Mouse (Mus musculus): Measurements from ENCODE around the gene Zranb1.

Zranb1 gene

GRCm38 (mm10) chr7:132999061-132999460 lies 68.1 kb downstream of the Zranb1 start:
- no peak for DNase-seq (ENCODE audit: low read depth, low spot score)

GRCm38 (mm10) chr7:133001388-133001787 lies 70.4 kb downstream of the Zranb1 start:
- DNase-seq (ENCODE audit: low read depth, low spot score) = no peak

- DNase-seq (ENCODE audit: low read depth, low spot score) = no peak
Measured at GRCm38 (mm10) chr7:133002271-133002670, 71.3 kb downstream of the Zranb1 start.

GRCm38 (mm10) chr7:133003421-133003820 lies 72.5 kb downstream of the Zranb1 start:
- DNase-seq (ENCODE audit: low read depth, low spot score) = peak; percentile 71

GRCm38 (mm10) chr7:133005772-133006171 lies 74.8 kb downstream of the Zranb1 start:
- no peak for DNase-seq (ENCODE audit: low read depth, low spot score)

GRCm38 (mm10) chr7:133007343-133007742 lies 76.4 kb downstream of the Zranb1 start:
- DNase-seq (ENCODE audit: low read depth, low spot score) = no peak

GRCm38 (mm10) chr7:133008663-133009062 lies 77.7 kb downstream of the Zranb1 start:
- DNase-seq (ENCODE audit: low read depth, low spot score) = no peak

- no peak for DNase-seq (ENCODE audit: low read depth, low spot score)
Measured at GRCm38 (mm10) chr7:133009676-133010075, 78.7 kb downstream of the Zranb1 start.

- no peak for DNase-seq (ENCODE audit: low read depth, low spot score)
Measured at GRCm38 (mm10) chr7:133010477-133010876, 79.5 kb downstream of the Zranb1 start.

GRCm38 (mm10) chr7:133011191-133011590 lies 80.2 kb downstream of the Zranb1 start:
- no peak for DNase-seq (ENCODE audit: low read depth, low spot score)

GRCm38 (mm10) chr7:133011611-133012010 lies 80.7 kb downstream of the Zranb1 start:
- DNase-seq (ENCODE audit: low read depth, low spot score) = peak; percentile 80

- peak; percentile 68 for DNase-seq (ENCODE audit: low read depth, low spot score)
Measured at GRCm38 (mm10) chr7:133012637-133013366, 81.9 kb downstream of the Zranb1 start.

- DNase-seq (ENCODE audit: low read depth, low spot score) = no peak
Measured at GRCm38 (mm10) chr7:133013923-133014322, 83.0 kb downstream of the Zranb1 start.

GRCm38 (mm10) chr7:133014631-133015030 lies 83.7 kb downstream of the Zranb1 start:
- no peak for DNase-seq (ENCODE audit: low read depth, low spot score)

- DNase-seq (ENCODE audit: low read depth, low spot score) = peak; percentile 83
Measured at GRCm38 (mm10) chr7:133015416-133016070, 84.6 kb downstream of the Zranb1 start.

- no peak for DNase-seq (ENCODE audit: low read depth, low spot score)
Measured at GRCm38 (mm10) chr7:133018961-133019360, 88.0 kb downstream of the Zranb1 start.

GRCm38 (mm10) chr7:133019481-133020020 lies 88.6 kb downstream of the Zranb1 start:
- no peak for DNase-seq (ENCODE audit: low read depth, low spot score)

GRCm38 (mm10) chr7:133024694-133025093 lies 93.8 kb downstream of the Zranb1 start:
- DNase-seq (ENCODE audit: low read depth, low spot score) = no peak

- no peak for DNase-seq (ENCODE audit: low read depth, low spot score)
Measured at GRCm38 (mm10) chr7:133027930-133028329, 97.0 kb downstream of the Zranb1 start.

GRCm38 (mm10) chr7:133029004-133029403 lies 98.1 kb downstream of the Zranb1 start:
- DNase-seq (ENCODE audit: low read depth, low spot score) = no peak

- no peak for DNase-seq (ENCODE audit: low read depth, low spot score)
Measured at GRCm38 (mm10) chr7:133029496-133030047, 98.6 kb downstream of the Zranb1 start.

GRCm38 (mm10) chr7:133032589-133033203 lies 101.8 kb downstream of the Zranb1 start:
- no peak for DNase-seq (ENCODE audit: low read depth, low spot score)

Data from retina, adult 2 months (tissue).